Mouse (Mus musculus) hindbrain, embryonic 14.5 days (tissue): ENCODE results near the gene Erap1. TPM values are rescaled to one million over a fixed set of nuclear protein-coding genes. Genes with fewer than 3 reads are reported as not detected.
A peak's percentile ranks its signal among the peaks of the same experiment; 100 is the strongest.
"Not testable (repeated sequence)": the region's sequence is repeated elsewhere in the genome, so short reads cannot be mapped to it uniquely, and the experiment has no call there.

ENCODE experiments used
- ATAC-seq: fragments of 200-750 bp; cut with Nextera tagmentation; 2 replicates; pipeline ENCODE4 v1.8.0; 2017; ENCODE audit warnings: moderate number of reproducible peaks, mild to moderate bottlenecking, moderate TSS enrichment, moderate library complexity; ENCODE audit not compliant: low FRiP score
- DNase-seq: peaks from one replicate; pipeline ENCODE4 v3.0.0-alpha.2; 2015; ENCODE audit warnings: low spot score
- H3K27ac ChIP-seq: fragments of 300-500 bp; sonication (generic); 2 replicates; pipeline ENCODE4 v1.5.1; 2014; ENCODE audit warnings: mild to moderate bottlenecking, moderate library complexity
- H3K27me3 ChIP-seq: fragments of 300-500 bp; sonication (generic); 2 replicates; pipeline ENCODE4 v1.6.1; 2014; ENCODE audit warnings: mild to moderate bottlenecking, low read length, mixed read lengths; ENCODE audit not compliant: control insufficient read depth, insufficient read depth
- H3K36me3 ChIP-seq: fragments of 300-500 bp; sonication (generic); replicated peaks from 2 replicates; pipeline ENCODE4 v1.6.1; 2014; ENCODE audit not compliant: control insufficient read depth, insufficient read depth
- H3K4me1 ChIP-seq: fragments of 300-500 bp; sonication (generic); replicated peaks from 2 replicates; pipeline ENCODE4 v1.6.1; 2014; ENCODE audit warnings: antibody characterized with exemption, low read length, mixed read lengths; ENCODE audit not compliant: control insufficient read depth, insufficient read depth
- H3K4me2 ChIP-seq: fragments of 300-500 bp; sonication (generic); replicated peaks from 2 replicates; pipeline ENCODE4 v1.6.1; 2014; ENCODE audit warnings: mild to moderate bottlenecking, moderate library complexity
- H3K4me3 ChIP-seq: fragments of 300-500 bp; sonication (generic); replicated peaks from 2 replicates; pipeline ENCODE4 v1.5.1; 2014; ENCODE audit warnings: mild to moderate bottlenecking, low read length
- H3K9ac ChIP-seq: fragments of 300-500 bp; sonication (generic); 2 replicates; pipeline ENCODE4 v1.6.1; 2014
- H3K9me3 ChIP-seq: fragments of 300-500 bp; sonication (generic); 2 replicates; pipeline ENCODE4 v1.6.1; 2016; ENCODE audit warnings: low read length; ENCODE audit not compliant: control insufficient read depth
- WGBS: fragments of 180-500 bp; shearing (Covaris S2); extraction: QIAGEN DNeasy Blood & Tissue Kit; methylation state at CpG from one replicate; pipeline ENCODE4 v1.1.7; 2014; 5-methylcytosine and 5-hydroxymethylcytosine counted together
- polyA plus RNA-seq: library from polyadenylated mRNA; unstranded; fragments of >200 nt; fragmentation: Nextera tagmentation; extraction: Ambion mirVana; gene quantifications from 2 replicates; pipeline ENCODE4 v1.2.1, GENCODE M21; 2014

Erap1 gene
- polyA plus RNA-seq, 1 experiment from 2014 or later, result 7.4 TPM

DNA sequence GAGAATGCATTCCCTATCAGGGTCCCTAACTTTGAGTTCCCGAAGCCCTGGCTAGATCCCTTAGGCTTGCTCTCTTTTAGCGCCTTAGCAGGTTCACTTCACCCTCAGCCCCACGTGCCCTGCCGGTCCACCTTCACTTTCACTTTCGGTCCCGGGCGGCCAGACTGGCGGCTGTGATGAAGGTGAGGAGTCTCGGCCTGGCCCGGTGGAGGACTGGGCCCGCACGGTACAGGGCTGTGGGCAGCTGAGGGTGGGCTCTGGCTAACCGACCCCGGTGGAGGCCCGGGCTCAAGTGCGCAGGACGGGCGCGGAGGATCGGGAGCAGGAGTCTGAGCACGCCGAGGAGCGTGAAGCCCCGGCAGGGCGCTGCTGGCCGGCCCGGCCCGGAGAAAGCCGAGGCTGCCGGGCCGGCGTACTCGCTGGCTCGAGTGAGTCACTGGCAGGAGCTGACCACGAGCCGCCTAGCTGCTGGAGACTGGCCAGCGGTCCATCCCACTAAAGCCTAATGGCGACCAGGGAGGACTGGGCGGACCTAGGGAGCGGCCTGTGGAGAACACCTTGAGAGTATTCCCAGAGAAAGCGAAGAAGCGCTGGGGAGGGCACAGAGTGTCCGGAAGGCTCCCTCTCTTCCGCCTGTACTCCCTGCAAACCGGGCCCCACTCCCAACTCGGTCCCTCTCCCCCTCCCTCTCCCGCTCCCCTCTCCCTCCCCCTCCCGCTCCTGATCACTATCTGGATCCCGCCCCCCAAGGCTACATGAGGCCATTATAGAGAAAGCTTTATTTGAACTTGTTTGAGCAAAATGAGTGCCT, 549 bp downstream of the Erap1 start:
- H3K9me3 ChIP-seq, result no peaks in the 10 kb centered on the region
- under 1% methylated on average over 44 of the region's 49 CpGs for WGBS
- no peaks in the 10 kb centered on the region for H3K27me3 ChIP-seq
- H3K4me2 ChIP-seq, result peak overlapping the region; percentile 80
- ATAC-seq (peak; percentile 91), DNase-seq (peak; percentile 63)
- peak overlapping the region; percentile 80 for H3K27ac ChIP-seq
- no peaks in the 10 kb centered on the region for H3K36me3 ChIP-seq
- peak overlapping the region; percentile 67 for H3K4me3 ChIP-seq
- H3K9ac ChIP-seq, result peak overlapping the region; percentile 84
- no peaks in the 10 kb centered on the region for H3K4me1 ChIP-seq

DNA sequence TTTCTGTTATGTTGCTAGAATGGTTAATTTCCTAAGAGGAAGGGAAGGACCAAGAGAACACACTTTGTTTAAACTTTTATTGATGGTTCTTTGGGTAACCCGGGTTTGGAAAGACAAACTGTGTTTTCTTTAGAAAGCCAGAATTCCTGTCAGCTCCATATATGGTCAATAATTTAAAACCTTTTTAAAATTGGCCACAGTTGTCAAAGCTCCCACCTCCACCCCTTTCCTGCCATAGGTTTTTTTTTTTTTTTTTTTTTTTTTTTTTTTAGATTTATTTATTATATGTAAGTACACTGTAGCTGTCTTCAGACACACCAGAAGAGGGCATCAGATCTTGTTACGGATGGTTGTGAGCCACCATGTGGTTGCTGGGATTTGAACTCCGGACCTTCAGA, 1.2 kb downstream of the Erap1 start:
- DNase-seq, H3K9me3 ChIP-seq, H3K36me3 ChIP-seq, H3K4me1 ChIP-seq, ATAC-seq, H3K27ac ChIP-seq, H3K9ac ChIP-seq, H3K27me3 ChIP-seq: not testable (repeated sequence)
- H3K4me2 ChIP-seq, result peak overlapping the region; percentile 80
- H3K4me3 ChIP-seq, result peak overlapping the region; percentile 67
- WGBS, result 55% methylated on average over 3 of the region's 3 CpGs

GRCm38 (mm10) chr13:74695497-74696193, 56.3 kb downstream of the Erap1 start:
- H3K27ac ChIP-seq, result no peak overlapping the region
- H3K9me3 ChIP-seq, result no peaks in the 10 kb centered on the region
- DNase-seq (no peak), ATAC-seq (no peak)
- H3K36me3 ChIP-seq, result no peaks in the 10 kb centered on the region
- H3K4me2 ChIP-seq, result no peak overlapping the region
- no peak overlapping the region for H3K4me3 ChIP-seq
- H3K27me3 ChIP-seq, result no peaks in the 10 kb centered on the region
- WGBS, result 87% methylated on average over 5 of the region's 5 CpGs
- H3K9ac ChIP-seq, result no peak overlapping the region
- no peaks in the 10 kb centered on the region for H3K4me1 ChIP-seq

DNA sequence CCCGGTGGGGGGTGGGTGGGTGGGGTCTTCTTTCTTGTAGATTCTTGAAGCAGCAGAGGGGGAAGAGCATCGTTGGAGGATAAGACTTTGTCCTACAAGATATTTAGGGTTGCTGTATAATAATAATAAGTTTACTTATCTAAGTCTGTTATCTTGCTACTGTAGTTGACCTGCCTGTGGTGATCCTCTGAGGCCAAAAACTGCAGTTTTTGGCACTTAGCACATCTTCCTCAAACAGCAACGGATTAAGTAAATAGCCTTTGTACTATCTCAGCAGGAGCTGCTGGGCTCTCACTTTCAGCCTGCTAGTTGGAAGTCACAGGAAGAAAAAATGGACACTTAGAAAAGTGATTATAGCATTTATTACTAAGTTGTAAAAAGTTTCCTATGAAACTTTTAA, 56.9 kb downstream of the Erap1 start:
- Histone ChIP-seq H3K4me3 (no peak overlapping the region), H3K27ac (no peak overlapping the region), H3K4me2 (no peak overlapping the region), H3K9ac (no peak overlapping the region), H3K27me3 (no peaks in the 10 kb centered on the region), H3K4me1 (no peaks in the 10 kb centered on the region), H3K36me3 (no peaks in the 10 kb centered on the region), H3K9me3 (no peaks in the 10 kb centered on the region)
- DNase-seq, result no peak
- no peak for ATAC-seq
- WGBS, result 55% methylated on average over 3 of the region's 3 CpGs

DNA sequence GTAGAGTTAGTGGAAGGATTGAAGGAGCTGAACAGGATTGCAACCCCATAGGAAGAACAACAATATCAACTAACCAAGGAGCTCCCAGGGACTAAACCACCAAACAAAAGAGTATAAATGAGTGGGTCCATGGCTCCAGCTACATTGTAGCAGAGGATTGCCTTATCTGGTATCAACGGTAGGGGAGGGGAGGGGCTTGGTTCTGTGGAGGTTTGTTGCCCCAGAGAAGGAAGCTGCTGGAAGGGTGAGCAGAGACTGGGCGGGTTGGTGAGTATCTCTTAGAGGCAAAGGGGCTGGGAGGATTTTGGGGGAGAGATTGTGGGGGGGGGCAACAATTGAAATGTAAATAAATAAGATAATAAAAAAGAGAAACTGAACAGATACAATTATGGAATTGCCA, 79.6 kb downstream of the Erap1 start:
- Histone ChIP-seq H3K9ac (no peak overlapping the region), H3K27ac (no peak overlapping the region), H3K4me3 (no peak overlapping the region), H3K27me3 (no peaks in the 10 kb centered on the region), H3K36me3 (no peaks in the 10 kb centered on the region), H3K9me3 (0 out of 2 replicates have a peak, but pooled peaks cover 3% of the 10 kb centered on the region), H3K4me2 (no peak overlapping the region), H3K4me1 (no peaks in the 10 kb centered on the region)
- DNase-seq (no peak), ATAC-seq (no peak)
- WGBS, result 86% methylated on average over 2 of the region's 2 CpGs

- Histone ChIP-seq H3K4me2 (no peak overlapping the region), H3K4me3 (no peak overlapping the region)
- 92% methylated on average over 4 of the region's 4 CpGs for WGBS
Measured at GRCm38 (mm10) chr13:74733726-74734125, 94.4 kb downstream of the Erap1 start.

GRCm38 (mm10) chr13:74735834-74736233, 96.5 kb downstream of the Erap1 start:
- WGBS, result 92% methylated on average over 5 of the region's 5 CpGs
- H3K9ac ChIP-seq, result no peak overlapping the region
- H3K4me3 ChIP-seq, result no peak overlapping the region
- no peak for ATAC-seq
- no peaks in the 10 kb centered on the region for H3K4me1 ChIP-seq
- DNase-seq, result no peak
- H3K27ac ChIP-seq, result no peak overlapping the region
- no peak overlapping the region for H3K4me2 ChIP-seq
- 0 out of 2 replicates have a peak, but pooled peaks cover 3% of the 10 kb centered on the region for H3K36me3 ChIP-seq
- no peaks in the 10 kb centered on the region for H3K27me3 ChIP-seq
- no peaks in the 10 kb centered on the region for H3K9me3 ChIP-seq

More at GRCm38 (mm10) chr13:74733726-74734125, 94.4 kb downstream of the Erap1 start:
- Histone ChIP-seq H3K36me3 (no peaks in the 10 kb centered on the region), H3K4me1 (no peaks in the 10 kb centered on the region), H3K27ac (no peak overlapping the region), H3K27me3 (no peaks in the 10 kb centered on the region), H3K9me3 (no peaks in the 10 kb centered on the region), H3K9ac (no peak overlapping the region)
- DNase-seq (no peak), ATAC-seq (no peak)

DNA sequence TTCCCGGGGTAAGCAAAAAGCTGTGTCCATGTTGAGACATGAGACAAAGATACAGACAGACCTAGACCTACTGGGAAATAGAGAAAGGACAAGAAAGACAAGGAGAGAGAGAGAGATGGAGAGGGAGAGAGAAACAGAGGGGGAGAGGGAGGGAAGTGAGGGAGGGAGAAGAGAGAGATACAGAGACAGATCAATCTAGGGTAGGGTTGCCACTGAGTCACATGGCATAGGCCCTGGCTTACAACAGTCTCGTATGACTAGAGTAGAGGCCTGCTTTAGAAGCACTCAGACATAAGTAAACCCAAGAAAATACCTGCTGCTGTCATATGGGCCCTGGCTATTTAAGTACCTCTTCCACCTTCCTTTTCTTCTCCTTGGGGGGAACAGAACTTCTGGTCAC, 97.0 kb downstream of the Erap1 start:
- 98% methylated on average over 2 of the region's 2 CpGs for WGBS
- ATAC-seq, result no peak

More for the DNA sequence above, 97.0 kb downstream of the Erap1 start:
- no peak for DNase-seq
- no peak overlapping the region for H3K9ac ChIP-seq
- H3K36me3 ChIP-seq, result 0 out of 2 replicates have a peak, but pooled peaks cover 3% of the 10 kb centered on the region
- no peaks in the 10 kb centered on the region for H3K27me3 ChIP-seq
- H3K27ac ChIP-seq, result no peak overlapping the region
- H3K4me3 ChIP-seq, result no peak overlapping the region
- no peaks in the 10 kb centered on the region for H3K9me3 ChIP-seq
- no peak overlapping the region for H3K4me2 ChIP-seq
- no peaks in the 10 kb centered on the region for H3K4me1 ChIP-seq
